Mouse (Mus musculus) thymus, postnatal 4 days (tissue): ENCODE data around the gene Nup98.

Experiments used
- DNase-seq: peaks from one replicate; pipeline ENCODE4 v3.0.0; 2021

Gene Nup98

GRCm38 (mm10) chr7:102113151-102113729 lies 96.7 kb downstream of the Nup98 start:
- no peak for DNase-seq

- no peak for DNase-seq
Observed at GRCm38 (mm10) chr7:102109746-102110145, 100.2 kb downstream of the Nup98 start.

- DNase-seq, result no peak
Observed at GRCm38 (mm10) chr7:102109171-102109570, 100.8 kb downstream of the Nup98 start, which contains the start of gene Art5. Gene Art5, minus strand, starts transcription at chr7:102109489.

GRCm38 (mm10) chr7:102108206-102108605 lies 101.8 kb downstream of the Nup98 start:
- no peak for DNase-seq

- peak; percentile 80 for DNase-seq
Observed at GRCm38 (mm10) chr7:102106700-102107141, 103.3 kb downstream of the Nup98 start.

- no peak for DNase-seq
Observed at GRCm38 (mm10) chr7:102104126-102104525, 105.8 kb downstream of the Nup98 start.

GRCm38 (mm10) chr7:102103555-102103954 lies 106.4 kb downstream of the Nup98 start:
- no peak for DNase-seq

- no peak for DNase-seq
Observed at GRCm38 (mm10) chr7:102102696-102103095, 107.3 kb downstream of the Nup98 start.

GRCm38 (mm10) chr7:102102241-102102640 lies 107.7 kb downstream of the Nup98 start:
- DNase-seq, result no peak

GRCm38 (mm10) chr7:102101487-102101886 lies 108.5 kb downstream of the Nup98 start, which contains the start of gene Art1:
Gene Art1, plus strand, starts transcription at chr7:102101743.
- DNase-seq, result no peak

- no peak for DNase-seq
Observed at GRCm38 (mm10) chr7:102100868-102101267, 109.1 kb downstream of the Nup98 start.

- DNase-seq, result peak; percentile 71
Observed at GRCm38 (mm10) chr7:102099760-102100661, 110.0 kb downstream of the Nup98 start.

GRCm38 (mm10) chr7:102087336-102087735 lies 122.6 kb downstream of the Nup98 start:
- no peak for DNase-seq

GRCm38 (mm10) chr7:102084041-102084696 lies 125.8 kb downstream of the Nup98 start:
- DNase-seq, result no peak

GRCm38 (mm10) chr7:102082816-102083215 lies 127.2 kb downstream of the Nup98 start, which contains the start of gene Trpc2:
Gene Trpc2, plus strand, starts transcription at chr7:102083116.
- no peak for DNase-seq

GRCm38 (mm10) chr7:102081784-102082183 lies 128.2 kb downstream of the Nup98 start:
- no peak for DNase-seq

GRCm38 (mm10) chr7:102080311-102080710 lies 129.7 kb downstream of the Nup98 start:
- DNase-seq, result no peak

GRCm38 (mm10) chr7:102078517-102078916 lies 131.5 kb downstream of the Nup98 start:
- DNase-seq, result peak; percentile 42

GRCm38 (mm10) chr7:102076714-102077296 lies 133.2 kb downstream of the Nup98 start:
- peak; percentile 70 for DNase-seq
